Mouse (Mus musculus) splenic B cell, adult 2 months (primary cell): ENCODE data around the gene Osbp2.

Experiments used
- DNase-seq: peaks from one replicate; pipeline ENCODE4 v3.0.0-alpha.2; 2011; ENCODE audit warnings: low read depth, low spot score
- H3K27me3 ChIP-seq: 2 replicates; pipeline ENCODE4 v1.6.1; 2012; ENCODE audit warnings: mild to moderate bottlenecking, low read length, moderate library complexity, mixed read lengths; ENCODE audit not compliant: control insufficient read depth, poor library complexity, insufficient read depth, severe bottlenecking
- H3K36me3 ChIP-seq: 2 replicates; pipeline ENCODE4 v1.6.1; 2012; ENCODE audit warnings: mild to moderate bottlenecking, low read length, moderate library complexity, mixed read lengths; ENCODE audit not compliant: control insufficient read depth, poor library complexity, insufficient read depth, severe bottlenecking

Gene Osbp2

GRCm38 (mm10) chr11:3733933-3734636 lies 129.6 kb downstream of the Osbp2 start:
- DNase-seq: no peak
- Histone ChIP-seq H3K27me3 (no peaks in the 10 kb centered on the region), H3K36me3 (no peaks in the 10 kb centered on the region)

- H3K27me3 ChIP-seq: no peaks in the 10 kb centered on the region
- no peak for DNase-seq
- H3K36me3 ChIP-seq: no peaks in the 10 kb centered on the region
Measured at GRCm38 (mm10) chr11:3731469-3731868, 132.2 kb downstream of the Osbp2 start.

- no peaks in the 10 kb centered on the region for H3K36me3 ChIP-seq
Measured at GRCm38 (mm10) chr11:3727438-3728105, 136.1 kb downstream of the Osbp2 start.

GRCm38 (mm10) chr11:3725331-3726054 lies 138.2 kb downstream of the Osbp2 start:
- no peak for DNase-seq
- Histone ChIP-seq H3K36me3 (no peaks in the 10 kb centered on the region), H3K27me3 (no peaks in the 10 kb centered on the region)

More at GRCm38 (mm10) chr11:3727438-3728105, 136.1 kb downstream of the Osbp2 start:
- DNase-seq: no peak
- no peaks in the 10 kb centered on the region for H3K27me3 ChIP-seq

GRCm38 (mm10) chr11:3724726-3725125 lies 139.0 kb downstream of the Osbp2 start:
- Histone ChIP-seq H3K36me3 (no peaks in the 10 kb centered on the region), H3K27me3 (no peaks in the 10 kb centered on the region)
- DNase-seq: no peak

- no peaks in the 10 kb centered on the region for H3K27me3 ChIP-seq
- no peak for DNase-seq
Measured at GRCm38 (mm10) chr11:3723910-3724309, 139.8 kb downstream of the Osbp2 start.

GRCm38 (mm10) chr11:3722861-3723260 lies 140.8 kb downstream of the Osbp2 start:
- Histone ChIP-seq H3K36me3 (no peaks in the 10 kb centered on the region), H3K27me3 (no peaks in the 10 kb centered on the region)
- DNase-seq: no peak

More at GRCm38 (mm10) chr11:3723910-3724309, 139.8 kb downstream of the Osbp2 start:
- H3K36me3 ChIP-seq: no peaks in the 10 kb centered on the region

- Histone ChIP-seq H3K27me3 (no peaks in the 10 kb centered on the region), H3K36me3 (no peaks in the 10 kb centered on the region)
- no peak for DNase-seq
Measured at GRCm38 (mm10) chr11:3722036-3722435, 141.7 kb downstream of the Osbp2 start.

GRCm38 (mm10) chr11:3716662-3717061 lies 147.0 kb downstream of the Osbp2 start:
- DNase-seq: no peak
- H3K27me3 ChIP-seq: no peaks in the 10 kb centered on the region
- H3K36me3 ChIP-seq: no peaks in the 10 kb centered on the region

GRCm38 (mm10) chr11:3714486-3714885 lies 149.2 kb downstream of the Osbp2 start:
- peak; percentile 55 for DNase-seq
- H3K27me3 ChIP-seq: no peaks in the 10 kb centered on the region
- no peaks in the 10 kb centered on the region for H3K36me3 ChIP-seq

GRCm38 (mm10) chr11:3710203-3710602 lies 153.5 kb downstream of the Osbp2 start:
- DNase-seq: no peak
- Histone ChIP-seq H3K36me3 (no peaks in the 10 kb centered on the region), H3K27me3 (no peaks in the 10 kb centered on the region)

GRCm38 (mm10) chr11:3707057-3707456 lies 156.6 kb downstream of the Osbp2 start:
- Histone ChIP-seq H3K36me3 (no peaks in the 10 kb centered on the region), H3K27me3 (no peaks in the 10 kb centered on the region)
- no peak for DNase-seq

GRCm38 (mm10) chr11:3704404-3704803 lies 159.3 kb downstream of the Osbp2 start:
- Histone ChIP-seq H3K36me3 (no peaks in the 10 kb centered on the region), H3K27me3 (no peaks in the 10 kb centered on the region)
- DNase-seq: no peak

GRCm38 (mm10) chr11:3703089-3703992 lies 160.4 kb downstream of the Osbp2 start:
- DNase-seq: no peak
- Histone ChIP-seq H3K27me3 (no peaks in the 10 kb centered on the region), H3K36me3 (no peaks in the 10 kb centered on the region)
